Mouse (Mus musculus): Measurements from ENCODE around the gene Ppp1r32. TPM values are rescaled to one million over a fixed set of nuclear protein-coding genes. Genes with fewer than 3 reads are reported as not detected.
A peak's percentile ranks its signal among the peaks of the same experiment; 100 is the strongest.

Gene Ppp1r32
- 0.70 and 2.7 TPM in 2 replicates for polyA plus RNA-seq (2016; fragmentation: Nextera tagmentation; extraction: Ambion mirVana)

DNA sequence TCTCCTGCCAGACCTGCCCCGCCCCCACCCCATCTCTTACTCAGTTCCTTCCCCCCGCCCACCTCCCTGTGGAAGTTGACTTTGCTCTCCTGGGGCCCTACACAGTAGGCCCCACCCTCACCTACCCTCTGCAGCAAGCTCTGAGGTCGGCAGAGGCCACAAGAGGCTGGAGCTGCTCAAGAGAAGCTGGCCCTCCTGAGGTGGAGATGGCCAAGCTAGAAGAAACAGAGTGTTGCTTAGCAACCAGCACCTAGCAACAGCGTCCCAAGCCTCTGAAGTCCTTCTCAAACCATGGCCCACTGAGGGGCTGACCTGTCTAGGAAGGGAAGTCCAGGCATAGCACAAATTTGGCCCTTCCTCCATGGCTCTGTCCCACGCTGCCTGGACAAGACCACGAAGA is at the start of gene Ppp1r32:
Gene Ppp1r32, minus strand, starts transcription at position 226 of the 400 bp plus-strand sequence.
- 28% methylated on average over 6 of the region's 6 CpGs for WGBS
- H3K4me3 ChIP-seq = no peak within 1 kb of the TSS
- DNase-seq (ENCODE audit: low spot score) = peak; percentile 78
- peaks cover 27% of the 10 kb centered on the region for H3K4me1 ChIP-seq (replicated peaks)
- H3K27ac ChIP-seq = 0 out of 2 replicates have a peak within 1 kb of the TSS, but pooled peaks have one; percentile 14
- no peaks in the 10 kb centered on the region for H3K36me3 ChIP-seq
- no peaks in the 10 kb centered on the region for H3K9me3 ChIP-seq
- H3K27me3 ChIP-seq (ENCODE audit: insufficient read depth, poor library complexity, severe bottlenecking) = peaks cover 20% of the 10 kb centered on the region

DNA sequence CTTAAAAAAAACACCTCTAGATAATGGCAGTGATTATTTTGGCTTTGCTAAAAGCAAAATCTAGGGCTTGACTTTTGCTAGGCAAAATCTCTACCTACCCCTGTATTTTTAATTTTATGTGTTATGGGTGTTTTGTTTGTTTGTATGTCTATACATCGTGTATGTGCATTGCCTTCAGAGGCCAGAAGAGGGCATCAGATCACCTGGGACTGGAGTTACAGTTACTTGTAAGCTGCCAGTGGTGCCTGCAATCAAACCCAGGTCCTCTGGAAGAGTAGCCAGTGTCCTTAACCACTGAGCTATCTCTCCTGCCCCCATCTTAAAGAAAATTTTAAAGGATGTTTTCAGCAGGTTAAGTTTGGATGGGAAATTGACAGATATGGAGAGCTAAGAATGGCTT is 47.4 kb upstream of the Ppp1r32 start:
- no peaks in the 10 kb centered on the region for H3K9me3 ChIP-seq
- H3K36me3 ChIP-seq = peaks cover 82% of the 10 kb centered on the region
- H3K4me3 ChIP-seq = no peak overlapping the region
- H3K27ac ChIP-seq = no peak overlapping the region
- H3K4me1 ChIP-seq (replicated peaks) = peaks cover 20% of the 10 kb centered on the region
- H3K27me3 ChIP-seq (ENCODE audit: insufficient read depth, poor library complexity, severe bottlenecking) = no peaks in the 10 kb centered on the region
- no peak for DNase-seq (ENCODE audit: low spot score)
- whole genome bisulfite sequencing = 96% methylated on average over 1 of the region's 1 CpGs

DNA sequence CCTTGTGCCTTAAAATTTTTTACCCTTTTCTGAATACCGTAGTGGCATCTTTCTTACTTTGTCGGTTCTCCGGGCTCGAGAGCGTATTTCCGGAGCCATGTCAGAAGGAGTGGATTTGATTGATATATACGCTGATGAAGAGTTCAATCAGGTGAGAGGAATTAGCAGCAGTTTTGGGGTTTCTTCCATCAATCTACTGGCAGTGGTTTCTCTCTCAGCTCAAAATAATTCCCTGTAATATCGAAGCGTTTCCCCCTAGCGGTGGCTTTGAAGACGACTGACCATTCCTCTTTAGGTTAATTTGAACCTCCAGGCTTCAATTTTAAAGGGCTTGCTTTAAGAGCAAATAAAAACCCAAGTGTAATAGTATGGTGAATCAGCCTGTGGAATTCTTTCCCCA is 43.2 kb upstream of the Ppp1r32 start, which contains the start of gene Sdhaf2:
Gene Sdhaf2, minus strand, starts transcription at position 233 of the 400 bp plus-strand sequence.
- peak within 1 kb of the TSS; percentile 100 for H3K27ac ChIP-seq
- H3K36me3 ChIP-seq = peaks cover 43% of the 10 kb centered on the region
- whole genome bisulfite sequencing = under 1% methylated on average over 11 of the region's 11 CpGs
- no peak for DNase-seq (ENCODE audit: low spot score)
- no peaks in the 10 kb centered on the region for H3K9me3 ChIP-seq
- H3K4me1 ChIP-seq (replicated peaks) = peaks cover 40% of the 10 kb centered on the region
- peak within 1 kb of the TSS; percentile 96 for H3K4me3 ChIP-seq
- H3K27me3 ChIP-seq (ENCODE audit: insufficient read depth, poor library complexity, severe bottlenecking) = no peaks in the 10 kb centered on the region

DNA sequence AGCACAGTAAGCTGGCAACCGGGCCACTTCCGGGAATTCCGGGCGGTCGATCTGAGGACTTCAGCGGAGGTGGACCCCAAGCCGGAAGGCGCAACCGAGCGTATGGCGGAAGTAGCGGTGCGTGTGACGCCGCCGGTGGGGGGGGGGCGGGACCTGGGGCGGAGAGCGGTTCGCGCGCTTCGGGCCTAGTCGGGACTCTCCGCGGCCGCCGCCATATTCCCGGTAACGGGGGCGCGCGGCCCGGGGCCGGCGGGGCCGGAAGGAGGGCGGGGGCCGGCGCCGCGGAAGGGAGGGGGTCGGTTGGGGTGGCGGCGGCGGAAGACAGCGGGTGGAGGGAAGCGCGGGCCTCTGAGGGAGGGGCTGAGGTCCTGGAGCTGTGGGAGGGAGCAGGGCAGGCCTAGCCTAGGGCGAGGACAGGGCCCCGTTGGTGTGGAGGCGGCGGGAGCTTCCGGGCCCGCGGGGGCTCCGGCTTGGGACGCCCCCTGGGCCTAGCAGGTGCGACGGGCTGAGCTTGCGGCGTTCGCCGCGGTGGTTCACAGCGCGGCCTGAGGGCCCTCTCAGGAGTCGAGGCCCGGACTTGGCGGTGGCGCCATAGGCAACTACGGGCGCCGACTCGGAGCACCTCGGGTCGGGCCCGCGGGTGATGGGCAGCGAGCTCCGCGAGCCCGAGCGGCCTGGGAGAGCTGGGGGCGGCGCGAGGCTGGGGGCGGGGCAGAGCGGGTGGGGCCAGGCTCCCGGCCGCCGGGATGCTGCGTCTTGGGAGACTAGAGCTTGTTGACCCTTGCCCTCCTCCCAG is 42.6 kb upstream of the Ppp1r32 start, which contains the start of gene Cpsf7:
Gene Cpsf7, plus strand, starts transcription at position 161 of the 796 bp plus-strand sequence.
- H3K27me3 ChIP-seq (ENCODE audit: insufficient read depth, poor library complexity, severe bottlenecking) = no peaks in the 10 kb centered on the region
- H3K4me1 ChIP-seq (replicated peaks) = peaks cover 40% of the 10 kb centered on the region
- H3K27ac ChIP-seq = peak within 1 kb of the TSS; percentile 100
- no peaks in the 10 kb centered on the region for H3K9me3 ChIP-seq
- WGBS = under 1% methylated on average over 85 of the region's 93 CpGs
- peak; percentile 93 for DNase-seq (ENCODE audit: low spot score)
- H3K4me3 ChIP-seq = peak within 1 kb of the TSS; percentile 96
- peaks cover 37% of the 10 kb centered on the region for H3K36me3 ChIP-seq

DNA sequence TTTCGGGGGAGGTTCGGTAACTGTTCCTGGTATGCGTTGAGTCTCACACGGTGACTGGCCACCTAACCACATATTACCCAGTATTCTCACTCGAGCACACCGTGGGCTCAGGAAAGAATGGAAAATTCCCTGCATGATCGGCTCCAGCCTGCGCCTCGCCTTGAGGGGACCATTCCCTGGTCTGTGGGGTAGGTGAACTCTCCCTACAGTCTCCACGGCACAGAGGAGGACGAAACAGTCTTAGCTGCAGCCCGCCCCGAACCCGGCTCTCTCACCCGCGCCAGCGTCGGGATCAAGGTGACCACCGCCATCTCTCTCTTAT is 42.0 kb upstream of the Ppp1r32 start:
- peaks cover 31% of the 10 kb centered on the region for H3K36me3 ChIP-seq
- 1% methylated on average over 19 of the region's 19 CpGs for WGBS

DNA sequence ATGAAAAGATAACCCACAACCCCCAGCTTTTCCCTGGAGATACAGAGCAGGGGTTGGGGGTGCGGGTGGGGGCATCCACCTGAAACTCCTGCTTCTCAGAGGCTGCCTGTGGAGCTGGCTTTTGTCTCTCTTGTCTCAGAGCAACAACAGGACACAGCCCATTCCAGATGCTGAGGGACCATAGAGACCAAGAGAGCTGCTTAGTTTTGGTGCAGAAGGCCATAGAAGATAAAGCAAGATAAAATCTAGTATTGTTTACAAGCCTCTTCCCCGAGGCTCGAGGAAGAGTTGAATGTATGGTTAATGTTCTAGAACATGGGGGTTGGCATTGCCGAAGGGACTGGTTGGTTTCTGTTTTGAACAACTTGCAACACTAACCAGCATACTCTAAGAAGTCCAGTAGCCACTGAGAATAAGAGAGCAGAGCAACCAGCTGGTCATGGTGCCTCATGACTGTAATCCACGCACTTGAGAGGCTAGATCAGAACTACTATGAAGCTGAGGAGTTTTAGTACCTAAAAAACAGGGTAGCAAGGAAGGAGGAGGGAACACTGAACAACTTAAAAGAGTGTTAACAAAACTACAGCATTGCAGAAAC is 40.9 kb upstream of the Ppp1r32 start:
- peak overlapping the region; percentile 96 for H3K4me3 ChIP-seq

More for the DNA sequence above, 42.0 kb upstream of the Ppp1r32 start:
- no peak for DNase-seq (ENCODE audit: low spot score)
- Histone ChIP-seq H3K27ac (peak overlapping the region; percentile 100), H3K27me3 (ENCODE audit: insufficient read depth, poor library complexity, severe bottlenecking) (no peaks in the 10 kb centered on the region), H3K4me3 (peak overlapping the region; percentile 96), H3K4me1 (replicated peaks) (peaks cover 40% of the 10 kb centered on the region), H3K9me3 (no peaks in the 10 kb centered on the region)

DNA sequence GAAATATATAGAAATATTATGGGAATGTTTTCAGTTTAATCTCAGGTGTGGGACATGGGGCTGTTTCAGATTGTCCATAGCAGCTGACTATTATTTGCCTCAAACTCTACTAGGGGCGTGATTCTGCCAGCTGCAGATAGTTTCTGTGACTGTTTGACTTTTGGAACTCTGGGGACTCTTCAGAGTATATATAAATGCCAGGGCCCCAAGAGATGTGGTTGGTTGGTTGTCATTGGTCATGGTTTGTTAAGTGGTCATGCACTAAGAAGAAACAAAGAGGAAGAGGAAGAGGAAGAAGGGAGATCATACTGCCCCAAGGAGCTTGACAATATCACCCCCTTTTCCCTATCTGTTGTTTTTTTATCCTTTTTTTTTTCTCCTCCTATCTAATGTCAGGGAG is 39.2 kb upstream of the Ppp1r32 start:
- Histone ChIP-seq H3K36me3 (peaks cover 12% of the 10 kb centered on the region), H3K9me3 (no peaks in the 10 kb centered on the region), H3K4me3 (no peak overlapping the region), H3K27ac (no peak overlapping the region), H3K4me1 (replicated peaks) (peaks cover 29% of the 10 kb centered on the region), H3K27me3 (ENCODE audit: insufficient read depth, poor library complexity, severe bottlenecking) (no peaks in the 10 kb centered on the region)
- no peak for DNase-seq (ENCODE audit: low spot score)
- WGBS = 85% methylated on average over 1 of the region's 1 CpGs

More for the DNA sequence above, 40.9 kb upstream of the Ppp1r32 start:
- no peak for DNase-seq (ENCODE audit: low spot score)
- Histone ChIP-seq H3K4me1 (replicated peaks) (peaks cover 40% of the 10 kb centered on the region), H3K27me3 (ENCODE audit: insufficient read depth, poor library complexity, severe bottlenecking) (no peaks in the 10 kb centered on the region), H3K27ac (no peak overlapping the region), H3K9me3 (no peaks in the 10 kb centered on the region), H3K36me3 (peaks cover 20% of the 10 kb centered on the region)
- 89% methylated on average over 5 of the region's 5 CpGs for WGBS

DNA sequence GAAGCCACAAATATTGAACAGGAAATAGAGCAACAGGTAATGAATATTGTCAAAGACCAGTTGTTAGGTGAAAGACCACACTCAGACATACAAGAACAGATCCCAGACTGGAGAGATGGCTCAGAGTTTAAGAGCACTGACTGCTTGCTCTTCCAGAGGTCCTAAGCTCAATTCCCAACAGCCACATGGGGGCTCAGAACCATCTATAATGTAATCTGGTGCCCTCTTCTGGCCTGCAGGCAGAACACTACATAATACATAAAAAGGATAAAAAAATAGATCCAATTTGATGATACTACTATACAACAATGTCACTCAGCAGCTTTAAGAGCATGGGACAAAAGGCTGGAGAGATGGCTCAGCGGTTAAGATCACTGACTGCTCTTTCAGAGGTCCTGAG is 37.6 kb upstream of the Ppp1r32 start:
- no peaks in the 10 kb centered on the region for H3K27me3 ChIP-seq (ENCODE audit: insufficient read depth, poor library complexity, severe bottlenecking)
- no peak for DNase-seq (ENCODE audit: low spot score)
- no peak overlapping the region for H3K4me3 ChIP-seq
- WGBS = 44% methylated on average over 1 of the region's 1 CpGs
- peaks cover 20% of the 10 kb centered on the region for H3K4me1 ChIP-seq (replicated peaks)
- no peaks in the 10 kb centered on the region for H3K9me3 ChIP-seq
- no peak overlapping the region for H3K27ac ChIP-seq
- peaks cover 25% of the 10 kb centered on the region for H3K36me3 ChIP-seq

DNA sequence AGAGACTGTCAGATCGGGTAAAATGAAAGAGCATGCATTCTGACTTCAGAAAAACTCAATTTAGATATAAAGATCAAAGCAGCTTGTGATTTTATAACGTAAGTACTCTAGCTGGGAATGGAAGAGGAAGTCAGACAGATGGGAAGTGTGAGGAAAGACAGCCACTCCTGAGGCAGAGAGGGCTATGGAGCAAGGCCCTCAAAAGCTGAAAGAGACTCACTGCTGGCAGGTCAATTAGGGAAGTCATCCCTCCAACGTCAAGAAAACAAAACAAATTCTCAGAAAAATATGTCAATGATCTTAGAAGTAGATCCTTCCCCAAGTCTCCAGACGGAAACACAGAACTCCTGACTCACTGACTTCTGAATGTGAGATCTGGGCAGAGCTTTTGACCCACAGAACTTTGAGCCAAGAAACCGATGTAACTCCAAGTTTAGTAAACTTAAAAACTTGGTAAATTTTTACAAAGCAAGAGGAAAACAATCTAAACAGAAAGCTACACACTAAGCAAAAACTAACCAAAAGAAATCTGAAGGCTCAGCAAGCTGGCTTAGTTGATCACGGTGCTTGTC is 28.1 kb upstream of the Ppp1r32 start:
- no peaks in the 10 kb centered on the region for H3K4me1 ChIP-seq (replicated peaks)
- no peaks in the 10 kb centered on the region for H3K9me3 ChIP-seq
- WGBS = 84% methylated on average over 6 of the region's 6 CpGs
- no peak for DNase-seq (ENCODE audit: low spot score)
- H3K4me3 ChIP-seq = no peak overlapping the region
- H3K36me3 ChIP-seq = peaks cover 79% of the 10 kb centered on the region
- no peak overlapping the region for H3K27ac ChIP-seq
- H3K27me3 ChIP-seq (ENCODE audit: insufficient read depth, poor library complexity, severe bottlenecking) = no peaks in the 10 kb centered on the region

DNA sequence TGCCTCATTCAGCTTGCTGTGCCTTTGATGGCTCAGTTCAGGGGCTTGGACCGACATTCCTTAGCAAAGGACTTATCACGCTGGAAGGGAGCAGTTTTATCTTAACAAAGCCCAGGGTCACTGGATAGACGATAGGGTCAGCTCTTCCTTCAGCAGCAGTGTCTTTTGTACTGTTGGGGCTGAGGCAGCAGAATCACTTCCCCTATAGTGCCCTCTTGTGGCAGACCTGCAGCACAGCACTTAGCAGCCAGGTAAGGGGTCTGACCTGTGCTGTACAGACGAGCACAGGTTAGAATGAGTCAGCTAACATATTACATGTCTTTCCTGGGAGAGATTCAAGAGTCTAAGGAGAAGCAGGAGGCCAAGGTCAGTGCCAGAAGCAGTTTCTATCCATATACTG is 19.8 kb upstream of the Ppp1r32 start:
- Histone ChIP-seq H3K4me1 (replicated peaks) (peaks cover 3% of the 10 kb centered on the region; the same call in 1 of the 2 replicates), H3K27ac (no peak overlapping the region), H3K27me3 (ENCODE audit: insufficient read depth, poor library complexity, severe bottlenecking) (no peaks in the 10 kb centered on the region), H3K9me3 (no peaks in the 10 kb centered on the region), H3K4me3 (no peak overlapping the region), H3K36me3 (peaks cover 77% of the 10 kb centered on the region)
- DNase-seq (ENCODE audit: low spot score) = peak; percentile 55
- WGBS = 14% methylated on average over 4 of the region's 4 CpGs

DNA sequence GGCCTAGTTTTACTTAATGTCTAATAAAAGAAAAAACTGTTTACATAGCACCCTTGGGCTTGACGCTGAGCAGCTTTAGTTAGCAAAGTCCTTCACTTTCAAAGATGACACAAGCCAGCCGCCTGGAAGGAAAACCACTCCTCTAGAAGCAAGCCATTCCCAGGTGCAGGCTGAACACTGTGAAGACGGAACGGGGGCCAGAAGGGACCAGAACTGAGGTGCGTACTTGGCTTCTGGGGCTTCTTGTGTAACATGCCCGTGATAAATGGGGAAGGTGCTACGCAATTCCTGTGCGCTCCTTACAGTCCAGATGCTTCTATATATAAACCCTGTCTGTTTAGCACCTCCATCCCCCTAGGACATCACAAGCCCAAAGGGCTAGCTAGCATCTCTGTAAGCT is 17.9 kb upstream of the Ppp1r32 start:
- DNase-seq (ENCODE audit: low spot score) = no peak
- peaks cover 3% of the 10 kb centered on the region; the same call in 1 of the 2 replicates for H3K4me1 ChIP-seq (replicated peaks)
- no peak overlapping the region for H3K27ac ChIP-seq
- H3K4me3 ChIP-seq = no peak overlapping the region
- no peaks in the 10 kb centered on the region for H3K27me3 ChIP-seq (ENCODE audit: insufficient read depth, poor library complexity, severe bottlenecking)
- H3K36me3 ChIP-seq = peaks cover 60% of the 10 kb centered on the region
- no peaks in the 10 kb centered on the region for H3K9me3 ChIP-seq
- 95% methylated on average over 8 of the region's 8 CpGs for WGBS

DNA sequence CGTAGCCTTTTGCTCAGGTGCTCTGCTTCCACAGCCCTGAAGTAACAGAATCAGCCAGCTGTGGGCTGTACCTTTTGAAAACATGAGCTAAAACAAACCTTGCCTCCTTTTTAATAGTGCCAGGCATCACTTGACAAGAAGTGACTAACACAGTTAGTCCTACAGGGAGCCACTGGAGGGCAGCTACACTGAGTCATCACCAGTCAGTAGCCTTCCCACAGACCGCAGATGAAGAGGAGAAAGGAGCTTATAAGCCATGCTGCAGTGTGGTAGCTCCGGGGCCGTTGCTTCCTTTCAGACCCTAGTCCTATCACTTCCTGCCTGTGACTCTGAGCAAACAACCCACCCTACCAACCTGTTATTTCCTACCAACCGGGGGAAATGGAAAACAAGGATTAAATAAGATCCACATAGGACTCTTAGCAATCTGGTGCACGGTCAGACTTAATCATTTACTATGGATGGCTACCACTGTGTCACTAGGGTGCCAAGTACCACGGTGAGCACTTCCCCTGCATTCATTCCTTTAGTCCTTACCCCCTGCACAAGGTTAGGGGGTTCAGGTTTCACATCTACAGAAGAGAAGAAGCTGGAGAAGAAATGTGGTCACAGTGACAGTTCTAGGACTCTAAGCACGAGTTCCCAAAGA is 14.9 kb upstream of the Ppp1r32 start:
- Histone ChIP-seq H3K9me3 (no peaks in the 10 kb centered on the region), H3K27me3 (ENCODE audit: insufficient read depth, poor library complexity, severe bottlenecking) (no peaks in the 10 kb centered on the region), H3K27ac (no peak overlapping the region), H3K4me3 (no peak overlapping the region), H3K4me1 (replicated peaks) (peaks cover 5% of the 10 kb centered on the region; the same call in 1 of the 2 replicates), H3K36me3 (peaks cover 40% of the 10 kb centered on the region)
- WGBS = 64% methylated on average over 8 of the region's 8 CpGs
- no peak for DNase-seq (ENCODE audit: low spot score)
